Mouse (Mus musculus) MN1 (cell line): ENCODE measurements around the gene Hist1h3c.
"Not testable (repeated sequence)": the region's sequence is repeated elsewhere in the genome, so short reads cannot be mapped to it uniquely, and the experiment has no call there.

Source experiments
- DNase-seq: peaks from one replicate; pipeline ENCODE4 v3.0.0-alpha.2; 2016; ENCODE audit warnings: low spot score

Gene Hist1h3c

GRCm38 (mm10) chr13:23745381-23746161 lies at the start of gene Hist1h3c:
Hist1h3c (minus strand) TSS chr13:23745602.
- peak; percentile 89 for DNase-seq

- peak; percentile 58 for DNase-seq
Measured at GRCm38 (mm10) chr13:23792520-23792919, 47.1 kb upstream of the Hist1h3c start.

DNA sequence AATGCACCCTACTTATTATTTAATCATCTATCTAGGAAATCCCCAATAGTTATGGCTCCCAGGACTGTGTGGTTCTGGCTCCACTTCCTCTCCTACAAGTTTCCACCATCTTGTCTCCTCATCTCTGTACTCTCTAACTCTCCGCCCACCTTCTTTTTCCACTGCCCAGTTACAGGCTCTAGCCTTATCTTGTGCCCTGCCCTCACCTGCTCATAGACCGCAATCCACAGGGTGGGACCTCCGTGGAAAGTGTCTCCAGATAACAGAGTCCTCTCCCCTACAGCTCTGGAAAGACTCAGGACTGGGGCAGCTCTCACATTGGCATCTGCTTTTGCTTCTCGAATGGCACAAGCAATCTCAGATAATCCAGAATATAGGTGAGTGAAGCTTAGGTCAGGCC lies 33.6 kb upstream of the Hist1h3c start:
- DNase-seq, result no peak

- DNase-seq, result no peak
Measured at GRCm38 (mm10) chr13:23778339-23778738, 32.9 kb upstream of the Hist1h3c start.

DNA sequence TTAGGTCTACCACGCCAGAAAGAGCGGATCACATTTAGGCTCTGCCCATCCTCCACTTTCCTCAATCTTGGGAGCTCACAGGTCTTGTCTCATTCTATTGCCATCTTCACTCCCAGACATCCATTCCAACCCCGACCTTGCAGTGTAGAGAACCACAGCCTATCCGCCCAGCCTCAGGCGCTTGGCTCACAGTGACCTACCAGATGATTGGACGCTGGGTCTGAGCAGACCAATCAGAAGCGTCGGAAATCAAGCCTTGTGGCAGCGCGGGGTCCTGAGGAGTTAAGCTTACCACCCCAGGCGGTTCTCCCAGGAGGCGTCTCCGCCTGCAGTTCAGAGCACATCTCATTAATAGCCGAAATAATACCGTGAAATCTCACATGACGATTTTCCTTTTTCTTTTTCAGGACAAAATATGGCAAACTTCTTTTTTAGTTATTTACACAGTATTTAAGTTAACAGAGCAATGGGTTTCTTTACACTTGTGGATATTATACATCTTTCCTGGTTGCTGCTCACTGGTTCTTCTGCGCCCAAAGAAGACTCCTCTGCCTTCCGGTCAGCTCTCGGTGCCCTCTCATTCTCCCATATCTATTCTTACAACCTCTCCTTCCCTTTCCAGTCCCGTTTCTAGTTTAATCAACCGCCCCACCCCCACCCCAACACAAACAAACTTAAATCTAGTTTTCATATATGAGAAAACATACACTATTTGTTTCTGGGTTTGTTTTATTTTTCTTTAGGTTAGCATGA lies 27.3 kb upstream of the Hist1h3c start:
- DNase-seq, result peak; percentile 69

DNA sequence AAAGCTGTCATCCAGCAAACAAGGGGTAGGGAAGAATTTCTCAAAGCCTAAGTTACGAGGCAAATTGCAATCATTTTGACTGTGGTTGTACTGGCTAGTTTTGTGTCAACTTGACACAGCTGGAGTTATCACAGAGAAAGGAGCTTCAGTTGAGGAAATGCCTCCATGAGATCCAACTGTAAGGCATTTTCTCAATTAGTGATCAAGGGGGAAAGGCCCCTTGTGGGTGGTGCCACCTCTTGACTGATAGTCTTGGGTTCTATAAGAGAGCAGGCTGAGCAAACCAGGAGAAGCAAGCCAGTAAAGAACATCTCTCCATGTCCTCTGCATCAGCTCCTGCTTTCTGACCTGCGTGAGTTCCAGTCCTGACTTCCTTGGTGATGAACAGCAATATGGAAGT lies 24.2 kb upstream of the Hist1h3c start, which contains the start of gene Trim38:
Gene Trim38, plus strand, starts transcription at position 301 of the 400 bp plus-strand sequence.
- DNase-seq, result not testable (repeated sequence)

DNA sequence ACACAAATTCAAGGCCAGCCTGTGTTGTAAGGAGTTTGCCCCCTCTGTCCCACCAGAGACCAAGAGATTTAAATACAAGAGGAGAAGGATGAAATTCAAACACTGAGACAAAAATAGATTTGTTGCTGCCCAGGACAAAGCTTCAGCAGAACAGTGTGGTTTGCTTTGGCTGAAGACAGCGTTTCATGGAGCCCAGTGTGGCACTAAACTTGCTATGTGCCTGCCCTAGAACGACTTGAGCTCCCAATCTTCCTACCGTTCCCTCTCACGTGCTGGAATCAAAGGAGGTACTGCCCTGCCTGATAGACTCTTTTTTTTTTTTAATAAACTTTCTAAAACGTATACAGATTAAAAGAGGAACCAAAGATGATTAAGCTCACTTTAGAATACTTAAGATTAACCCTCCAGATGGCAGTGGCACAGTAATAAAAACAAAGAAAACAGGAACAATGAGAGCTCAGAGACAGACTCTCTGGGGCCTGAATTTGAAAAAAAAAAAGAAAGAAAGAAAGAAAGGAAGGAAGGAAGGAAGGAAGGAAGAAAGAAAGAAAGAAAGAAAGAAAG lies 23.5 kb upstream of the Hist1h3c start:
- no peak for DNase-seq

DNA sequence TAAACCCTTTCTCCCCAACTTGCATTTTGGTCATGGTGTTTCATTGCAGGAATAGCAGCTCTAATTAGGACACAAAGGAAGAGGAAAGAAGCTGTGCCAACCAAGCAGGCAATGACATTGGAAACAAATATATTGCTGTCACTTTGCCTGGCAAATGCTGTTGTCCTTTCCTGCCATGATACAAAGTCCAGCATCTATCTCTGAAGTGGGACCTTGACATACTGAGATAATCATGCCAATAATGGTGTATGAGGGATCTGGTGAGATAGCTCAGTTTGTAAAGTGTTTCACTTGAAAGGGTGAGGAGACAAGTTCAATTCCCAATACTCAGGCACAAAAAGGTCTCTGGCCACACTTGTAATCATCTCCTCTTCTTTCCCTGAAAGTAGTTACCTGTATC lies 21.4 kb upstream of the Hist1h3c start:
- no peak for DNase-seq

DNA sequence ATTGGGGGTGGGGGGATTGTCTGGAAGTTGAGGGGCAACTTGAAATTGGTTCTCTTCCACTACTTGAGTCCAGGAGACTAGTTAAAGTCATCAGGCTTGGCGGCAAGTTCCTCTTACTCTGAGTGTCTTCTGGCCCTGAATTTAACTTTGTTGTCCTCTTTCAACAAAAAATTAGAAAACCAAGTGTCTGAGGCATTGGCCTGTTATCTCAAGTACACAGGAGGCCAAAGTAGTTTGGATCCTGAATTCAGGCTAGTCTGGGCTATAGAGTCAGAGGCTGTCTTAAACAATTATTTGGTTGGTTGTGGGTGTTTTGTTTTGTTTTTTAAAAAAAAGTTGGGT lies 19.7 kb upstream of the Hist1h3c start:
- no peak for DNase-seq

- no peak for DNase-seq
Measured at GRCm38 (mm10) chr13:23764324-23765171, 19.1 kb upstream of the Hist1h3c start.

- DNase-seq, result peak; percentile 85
Measured at GRCm38 (mm10) chr13:23763586-23764323, 18.4 kb upstream of the Hist1h3c start, which contains the start of gene Hist1h1a. Hist1h1a (plus strand) TSS chr13:23763666.

DNA sequence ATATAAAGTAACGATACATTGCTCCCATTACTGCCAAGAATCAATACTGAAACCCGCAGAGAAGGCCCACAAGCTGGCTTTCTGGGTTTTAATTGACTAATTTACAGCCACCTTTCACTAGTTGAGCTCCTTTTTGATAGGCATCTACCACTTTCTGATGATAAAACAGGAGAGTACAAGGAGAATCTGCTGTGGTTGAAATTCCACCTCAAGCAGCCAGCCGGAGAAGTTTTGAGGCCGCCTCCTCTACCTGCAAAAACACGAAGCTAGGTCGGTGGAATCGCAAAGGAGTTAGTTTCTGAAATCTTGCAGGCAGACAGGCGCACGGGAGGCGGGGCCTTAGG lies 17.8 kb upstream of the Hist1h3c start:
- no peak for DNase-seq

GRCm38 (mm10) chr13:23761871-23762821 lies 16.7 kb upstream of the Hist1h3c start, which contains the start of gene Hist1h3a:
Hist1h3a (minus strand) TSS chr13:23762386.
- peak; percentile 89 for DNase-seq

GRCm38 (mm10) chr13:23760972-23761864 lies 15.8 kb upstream of the Hist1h3c start, which contains the start of gene Hist1h4a:
Hist1h4a (minus strand) TSS chr13:23761230.
- peak; percentile 96 for DNase-seq

DNA sequence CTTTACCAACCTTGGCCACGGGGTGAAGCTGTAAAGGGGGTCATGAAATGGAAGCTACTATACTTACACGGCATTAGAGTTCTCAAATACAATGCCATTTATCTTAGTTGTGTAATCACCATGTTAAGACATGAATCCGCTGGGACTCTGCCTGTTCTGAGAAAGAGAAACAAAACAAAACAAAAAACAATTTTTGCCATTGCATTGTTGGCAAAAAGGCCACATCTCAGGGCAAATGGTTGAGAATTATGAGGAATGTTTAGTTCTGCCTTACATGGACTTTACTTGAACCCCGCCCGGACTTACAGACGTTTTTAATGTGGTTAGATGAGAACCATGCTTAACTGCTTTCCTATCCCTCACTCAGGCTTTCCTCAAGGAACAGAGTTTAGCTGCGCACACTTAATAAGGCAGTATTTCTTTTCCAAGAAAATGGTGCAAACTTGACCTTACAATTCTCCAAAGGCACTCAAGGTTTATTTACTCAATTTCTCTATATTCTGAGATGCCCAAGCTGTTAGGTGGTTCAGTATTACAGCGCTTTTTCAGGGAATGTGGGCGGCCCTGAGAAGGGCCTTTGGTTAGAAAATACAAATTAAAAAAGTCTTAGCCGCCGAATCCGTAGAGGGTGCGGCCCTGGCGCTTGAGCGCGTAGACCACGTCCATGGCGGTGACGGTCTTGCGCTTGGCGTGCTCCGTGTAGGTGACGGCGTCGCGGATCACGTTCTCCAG lies 15.0 kb upstream of the Hist1h3c start:
- peak; percentile 59 for DNase-seq

GRCm38 (mm10) chr13:23759916-23760239 lies 14.5 kb upstream of the Hist1h3c start:
- DNase-seq, result no peak

- DNase-seq, result no peak
Measured at GRCm38 (mm10) chr13:23759251-23759771, 13.9 kb upstream of the Hist1h3c start.

DNA sequence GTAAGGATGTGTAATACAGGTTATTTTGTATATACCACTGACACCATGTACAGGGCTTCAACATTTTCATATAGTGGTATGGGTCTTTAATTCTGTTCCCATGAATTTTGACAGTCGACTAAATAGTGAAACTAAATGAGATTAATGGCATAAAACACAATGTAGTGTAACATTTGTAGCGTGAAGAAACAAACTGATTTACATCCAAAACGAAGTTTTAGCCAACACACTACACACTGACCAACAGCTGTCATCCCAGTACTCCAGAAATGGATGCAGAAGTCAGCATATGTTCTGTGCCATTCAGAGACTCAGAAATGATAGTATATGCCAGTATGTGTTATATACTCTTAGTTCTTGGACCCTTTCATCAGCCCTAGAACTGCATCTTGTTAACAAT lies 12.5 kb upstream of the Hist1h3c start:
- no peak for DNase-seq
